Mouse (Mus musculus) CD4-positive helper T cell, adult 2 months (primary cell): ENCODE data around the gene Mus81.
A peak's percentile ranks its signal among the peaks of the same experiment; 100 is the strongest.

Experiments used
- DNase-seq: peaks from one replicate; pipeline ENCODE4 v3.0.0-alpha.2; 2012; ENCODE audit warnings: low read depth, missing footprints, low spot score

Gene Mus81

GRCm38 (mm10) chr19:5445747-5446146, 42.5 kb downstream of the Mus81 start:
- DNase-seq: no peak

GRCm38 (mm10) chr19:5444954-5445353, 43.2 kb downstream of the Mus81 start:
- DNase-seq: no peak

GRCm38 (mm10) chr19:5444371-5444908, 43.8 kb downstream of the Mus81 start:
- no peak for DNase-seq

GRCm38 (mm10) chr19:5433951-5434350, 54.3 kb downstream of the Mus81 start:
- no peak for DNase-seq

GRCm38 (mm10) chr19:5432992-5433852, 55.0 kb downstream of the Mus81 start:
- DNase-seq: peak; percentile 73
